Mouse (Mus musculus): ENCODE data around the gene Miga1. TPM values are rescaled to one million over a fixed set of nuclear protein-coding genes. Genes with fewer than 3 reads are reported as not detected.

The Miga1 gene
- total RNA-seq, 2 experiments from 2014 or later, result 3.2 to 3.9 TPM

- no peak for ATAC-seq (ENCODE audit: poor library complexity, severe bottlenecking)
These were observed 82.7 kb downstream of the Miga1 start for GRCm38 (mm10) chr3:152257528-152257927.

DNA sequence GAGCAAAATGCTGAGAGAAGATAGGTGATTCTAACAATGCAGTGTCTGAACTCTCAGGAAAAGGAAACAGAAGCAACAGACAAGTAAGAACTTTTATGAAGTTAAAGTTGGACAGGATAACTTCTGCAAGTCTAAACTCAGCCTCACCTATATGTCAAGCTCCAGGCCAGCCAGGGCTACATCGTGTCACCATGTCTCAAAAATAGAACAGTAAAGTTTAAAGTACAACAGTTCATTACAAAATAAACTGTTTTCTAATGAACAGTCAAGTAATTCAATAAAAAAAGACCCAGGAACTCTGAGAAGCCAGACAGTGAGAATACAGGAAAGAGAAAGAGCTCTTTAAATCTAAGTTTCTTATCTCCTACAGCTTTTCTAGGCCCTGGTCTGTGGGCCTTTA is 89.7 kb downstream of the Miga1 start:
- ATAC-seq (ENCODE audit: poor library complexity, severe bottlenecking), result no peak

DNA sequence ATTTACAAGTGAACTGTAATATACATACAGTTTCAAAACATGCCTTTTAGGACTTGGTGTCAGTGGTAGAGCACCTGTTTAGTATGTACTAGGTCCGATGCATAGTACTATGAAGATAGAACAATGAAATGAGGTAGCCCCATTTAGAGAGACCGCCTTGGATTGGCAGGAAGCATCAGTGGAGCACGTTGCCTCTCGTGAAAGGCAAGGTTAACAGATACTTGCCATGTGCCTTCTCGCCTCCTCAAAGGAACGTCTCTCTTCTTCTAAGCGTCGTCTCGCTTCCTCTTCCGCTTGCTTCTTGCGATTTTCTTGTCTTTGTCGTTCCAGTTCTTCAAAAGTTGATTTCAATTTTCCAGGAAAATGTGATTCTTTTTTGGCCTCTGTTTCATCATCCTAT is 92.5 kb downstream of the Miga1 start:
- no peak for ATAC-seq (ENCODE audit: poor library complexity, severe bottlenecking)

- ATAC-seq (ENCODE audit: poor library complexity, severe bottlenecking), result no peak
These were observed 94.8 kb downstream of the Miga1 start for GRCm38 (mm10) chr3:152245273-152245910.

DNA sequence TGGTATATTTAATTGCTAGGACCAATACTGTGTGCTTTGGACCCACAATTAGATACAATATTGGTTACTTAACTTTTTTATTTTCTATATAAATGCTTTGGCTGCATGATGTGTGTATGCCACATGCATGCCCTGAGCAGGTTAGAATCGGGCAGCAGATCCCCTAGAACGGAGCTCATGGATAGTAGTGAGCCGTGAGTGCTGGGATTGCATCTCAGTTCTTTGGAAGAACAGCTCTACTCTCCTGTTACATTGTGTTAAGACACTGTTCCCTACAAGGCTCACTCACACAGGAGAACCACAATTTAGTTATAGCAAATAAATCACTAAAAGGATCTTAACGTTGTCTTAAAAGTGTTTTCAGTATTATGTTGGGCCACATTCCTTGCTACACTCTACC is 96.9 kb downstream of the Miga1 start:
- no peak for ATAC-seq (ENCODE audit: poor library complexity, severe bottlenecking)

DNA sequence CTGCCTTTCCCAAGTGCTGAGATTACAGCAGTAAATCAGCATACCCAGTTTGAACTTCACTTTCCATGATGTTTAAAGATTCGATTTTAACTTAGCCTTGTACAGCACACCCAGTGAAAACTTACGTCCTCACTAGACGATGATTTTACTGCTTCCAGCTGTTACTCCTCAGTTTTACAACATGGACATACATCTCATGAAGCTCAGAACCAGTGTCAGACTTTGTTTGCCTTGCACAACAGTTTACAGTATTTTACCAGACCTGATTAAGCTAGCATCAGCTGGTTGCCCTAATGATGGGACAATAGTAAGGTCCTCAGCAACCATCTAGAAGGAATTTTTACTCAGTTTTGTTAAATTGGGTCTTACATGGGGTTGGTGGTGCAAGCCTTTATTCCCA is 99.1 kb downstream of the Miga1 start:
- no peak for ATAC-seq (ENCODE audit: poor library complexity, severe bottlenecking)

GRCm38 (mm10) chr3:152239592-152239991 is 100.6 kb downstream of the Miga1 start:
- no peak for ATAC-seq (ENCODE audit: poor library complexity, severe bottlenecking)

- peak; percentile 52; the same call in 1 of the 2 replicates for ATAC-seq (ENCODE audit: poor library complexity, severe bottlenecking)
These were observed 101.4 kb downstream of the Miga1 start for GRCm38 (mm10) chr3:152238836-152239235.

- ATAC-seq (ENCODE audit: poor library complexity, severe bottlenecking), result no peak
These were observed 104.4 kb downstream of the Miga1 start for GRCm38 (mm10) chr3:152235805-152236204.

GRCm38 (mm10) chr3:152235238-152235637 is 105.0 kb downstream of the Miga1 start:
- ATAC-seq (ENCODE audit: poor library complexity, severe bottlenecking), result no peak

DNA sequence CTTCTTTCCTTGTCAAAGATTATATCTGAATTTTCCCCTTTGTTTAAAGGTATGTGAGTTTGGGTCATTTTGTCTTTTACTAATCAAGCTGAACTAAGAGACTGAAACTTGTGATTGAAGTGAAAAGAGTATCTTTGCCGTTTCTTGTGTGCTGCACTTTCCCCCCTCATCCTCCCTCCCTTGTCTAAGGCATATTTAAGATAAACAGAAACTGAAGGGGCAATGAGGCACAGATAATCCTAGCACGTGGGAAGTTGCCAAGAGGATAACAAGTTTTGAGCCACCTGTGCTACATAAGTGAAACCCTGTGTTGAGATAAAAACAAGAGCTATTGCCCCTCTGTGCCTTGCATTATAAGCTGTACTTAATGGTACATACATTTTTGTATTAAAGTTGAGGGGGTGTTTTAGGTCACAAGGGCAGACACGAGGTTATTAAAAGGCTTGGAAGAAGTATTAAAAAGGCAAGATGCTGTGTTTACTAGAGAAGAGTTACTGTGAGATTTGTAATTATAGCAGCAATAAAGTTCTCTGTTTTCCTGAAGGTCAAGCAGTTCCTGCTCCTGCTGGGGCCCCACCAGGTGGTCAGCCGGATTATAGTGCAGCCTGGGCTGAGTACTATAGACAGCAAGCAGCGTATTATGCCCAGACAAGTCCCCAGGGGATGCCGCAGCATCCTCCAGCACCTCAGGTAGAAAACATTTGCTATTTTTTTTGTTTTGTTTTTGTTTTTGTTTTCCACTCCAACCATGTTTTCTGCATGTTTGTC is 108.7 kb downstream of the Miga1 start:
- ATAC-seq (ENCODE audit: poor library complexity, severe bottlenecking), result no peak

DNA sequence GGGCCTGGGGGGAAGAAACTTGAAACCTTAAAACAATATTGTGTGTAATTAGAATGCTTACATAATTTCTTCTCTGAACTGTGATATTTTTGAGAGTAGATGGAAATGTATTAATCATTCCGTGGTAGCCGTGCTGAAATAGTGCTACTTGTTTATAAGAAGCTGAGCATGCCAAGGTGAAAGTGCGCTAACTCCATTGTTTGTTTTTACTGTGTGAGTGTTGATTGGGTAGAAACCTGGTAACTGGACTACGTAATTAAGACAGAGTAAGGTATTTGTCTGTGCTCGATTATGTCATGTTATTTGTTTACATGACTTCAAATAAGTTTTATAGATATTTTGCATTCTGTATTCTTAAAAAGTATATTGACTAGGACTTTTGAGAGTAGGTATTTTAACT is 110.9 kb downstream of the Miga1 start:
- ATAC-seq (ENCODE audit: poor library complexity, severe bottlenecking), result no peak

GRCm38 (mm10) chr3:152228843-152229242 is 111.4 kb downstream of the Miga1 start:
- no peak for ATAC-seq (ENCODE audit: poor library complexity, severe bottlenecking)

DNA sequence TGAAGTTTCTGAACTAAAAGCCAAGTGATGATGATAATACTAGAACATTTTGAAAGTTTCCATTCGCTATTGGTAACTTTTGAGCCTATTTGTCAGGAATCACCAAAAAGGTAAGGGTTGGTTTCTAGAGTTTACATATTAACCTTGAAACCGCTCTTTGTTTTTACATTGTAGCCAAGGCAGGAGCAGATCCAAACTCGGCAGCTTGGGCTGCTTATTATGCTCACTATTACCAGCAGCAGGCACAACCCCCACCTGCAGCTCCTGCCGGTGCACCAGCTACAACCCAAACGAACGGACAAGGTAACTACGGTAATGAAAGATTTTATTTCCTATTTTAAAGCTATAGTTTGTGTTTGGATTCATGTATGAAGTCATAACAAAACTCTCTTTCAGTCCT is 114.3 kb downstream of the Miga1 start:
- no peak for ATAC-seq (ENCODE audit: poor library complexity, severe bottlenecking)

GRCm38 (mm10) chr3:152224918-152225317 is 115.3 kb downstream of the Miga1 start:
- ATAC-seq (ENCODE audit: poor library complexity, severe bottlenecking), result no peak

Other genes with a start within 250 kb of the Miga1 start
- not detected in 2 replicates for gene Gipc2, start 174.2 kb downstream of the Miga1 start, total RNA-seq (2015)
- gene Gipc2, start 174.2 kb downstream of the Miga1 start, total RNA-seq (2017), result 0.44 TPM in 1 of 2 replicates, not detected in the other
- gene Dnajb4, start 130.1 kb downstream of the Miga1 start, total RNA-seq (2015), result 7.8 and 11.2 TPM in 2 replicates
- gene Dnajb4, start 130.1 kb downstream of the Miga1 start, total RNA-seq (2017), result 10.8 and 12.3 TPM in 2 replicates
- 74.7 and 84.8 TPM in 2 replicates for gene Fubp1, start 130.0 kb downstream of the Miga1 start, total RNA-seq (2015)
- 135 and 140 TPM in 2 replicates for gene Fubp1, start 130.0 kb downstream of the Miga1 start, total RNA-seq (2017)
- gene Nexn, start 74.1 kb downstream of the Miga1 start, total RNA-seq (2015), result not detected in 2 replicates
- not detected in 2 replicates for gene Nexn, start 74.1 kb downstream of the Miga1 start, total RNA-seq (2017)
- 42.8 and 46.4 TPM in 2 replicates for gene Usp33, start 6.1 kb upstream of the Miga1 start, total RNA-seq (2015)
- 77.7 and 78.4 TPM in 2 replicates for gene Usp33, start 6.1 kb upstream of the Miga1 start, total RNA-seq (2017)
- gene Zzz3, start 55.1 kb upstream of the Miga1 start, total RNA-seq (2015), result 28.2 and 34.0 TPM in 2 replicates
- gene Zzz3, start 55.1 kb upstream of the Miga1 start, total RNA-seq (2017), result 47.8 and 48.3 TPM in 2 replicates

Data from megakaryocyte, adult 5-6 weeks (primary cell).